Mouse (Mus musculus): ENCODE results near the gene Cd34. TPM values are rescaled to one million over a fixed set of nuclear protein-coding genes. Genes with fewer than 3 reads are reported as not detected.

Gene Cd34
- 10 to 100 TPM; 36.3 to 56.0 TPM for total RNA-seq (2021)
- polyA plus RNA-seq (2012; rRNA removed): 12.6 and 12.7 TPM in 2 replicates
- long read RNA-seq, transcript Cd34-201 (8 exons, 2,454 nt): major isoform, 22 of 41 reads
- long read RNA-seq, transcript Cd34-202 (8 exons, 2,554 nt): minor isoform, 14 of 41 reads
- long read RNA-seq, partial matches to known transcripts: 3 of 41 reads
- long read RNA-seq, other reads (novel, unspliced or antisense): 2 of 41 reads

DNA sequence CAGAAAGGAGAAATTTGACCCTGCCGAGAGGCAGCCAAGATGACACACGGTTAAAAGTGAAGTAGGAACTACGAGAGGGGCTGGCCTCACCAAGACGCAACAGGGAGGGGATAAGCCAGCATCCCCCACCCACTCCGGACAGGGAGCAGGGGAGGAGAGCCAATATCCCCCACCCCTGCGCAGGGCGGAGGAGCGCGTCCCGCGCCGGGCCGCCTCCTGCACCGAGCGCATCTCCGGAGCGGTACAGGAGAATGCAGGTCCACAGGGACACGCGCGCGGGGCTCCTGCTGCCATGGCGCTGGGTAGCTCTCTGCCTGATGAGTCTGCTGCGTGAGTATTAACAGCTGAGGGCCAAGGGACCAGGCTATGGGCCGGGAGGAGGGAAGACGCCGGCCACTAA, at the start of gene Cd34:
Gene Cd34, plus strand, starts transcription at position 105 of the 400 bp plus-strand sequence.
- DNase-seq: peak; percentile 67

DNA sequence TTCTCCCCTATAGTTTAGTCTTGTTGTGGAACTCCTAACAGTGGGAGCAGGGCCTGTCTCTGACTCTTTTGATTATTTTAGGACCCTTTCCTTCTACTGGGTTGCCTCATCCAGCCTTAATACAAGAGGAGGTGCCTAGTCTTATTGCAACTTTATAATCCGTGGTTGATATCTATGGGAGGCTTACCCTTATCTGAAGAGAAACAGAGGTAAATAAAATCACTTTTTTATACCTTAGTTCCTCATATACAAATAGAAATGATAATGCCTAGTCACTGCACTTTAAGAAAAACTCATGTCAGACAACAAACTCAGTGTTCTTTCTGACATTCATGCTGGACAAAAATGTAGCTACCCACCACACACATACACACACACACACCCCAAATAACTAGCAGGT, 44.1 kb upstream of the Cd34 start:
- DNase-seq: no peak

DNA sequence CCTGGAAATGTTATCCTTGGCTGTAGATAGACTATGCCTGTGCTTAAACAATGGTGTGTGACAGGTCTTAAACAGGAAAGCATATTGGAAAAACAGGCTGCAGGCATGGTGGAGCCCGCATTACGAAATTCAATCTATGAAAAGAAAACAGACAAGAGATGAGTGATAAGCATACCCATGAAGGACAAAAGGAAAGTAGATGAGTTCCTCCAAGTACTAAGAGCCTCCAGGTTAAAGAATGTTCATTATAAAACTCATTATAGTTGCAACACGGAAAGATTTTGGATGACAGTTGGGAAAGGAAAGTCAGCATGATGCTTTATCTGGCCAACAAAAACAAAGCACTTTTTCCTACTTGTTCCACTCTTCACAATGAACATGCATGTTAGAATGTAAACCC, 43.3 kb upstream of the Cd34 start:
- DNase-seq: no peak

DNA sequence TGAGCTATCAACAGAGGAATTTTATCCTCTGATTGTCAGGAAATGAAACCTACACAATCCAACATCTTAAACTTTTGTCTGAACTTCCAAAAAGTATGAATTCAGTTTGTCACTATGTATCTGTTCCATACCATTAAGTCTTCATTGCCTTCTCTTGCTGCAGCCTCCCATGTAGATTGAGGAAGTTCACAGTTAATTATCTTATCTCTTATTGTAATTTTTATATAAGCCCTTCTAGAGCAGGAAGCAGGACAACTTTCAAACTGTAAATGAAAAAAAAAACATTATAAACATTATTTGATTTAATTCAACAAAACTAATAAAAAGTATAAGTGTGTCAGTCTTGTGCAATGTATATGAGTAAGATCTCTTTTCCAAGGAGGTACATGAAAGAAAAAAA, 37.5 kb upstream of the Cd34 start:
- DNase-seq: no peak

DNA sequence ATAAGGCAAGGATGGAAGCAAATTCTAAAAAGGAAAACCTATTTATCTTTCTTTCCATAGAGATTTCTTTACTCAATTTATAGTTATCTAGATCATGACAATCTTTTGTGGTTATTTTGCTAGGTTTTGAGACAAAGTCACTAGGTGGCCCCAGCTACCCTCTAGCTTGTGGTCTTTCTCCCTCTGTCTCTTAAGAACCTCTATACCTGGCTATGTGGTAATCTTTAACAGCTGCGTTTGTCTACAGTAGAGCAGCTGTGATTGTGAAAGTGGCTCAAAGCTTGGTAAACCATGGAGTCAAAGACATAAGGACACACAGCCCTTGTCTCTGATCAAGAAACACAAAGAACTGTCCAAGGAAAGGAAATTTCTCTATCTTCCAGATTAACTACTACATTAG, 36.8 kb upstream of the Cd34 start:
- no peak for DNase-seq

DNA sequence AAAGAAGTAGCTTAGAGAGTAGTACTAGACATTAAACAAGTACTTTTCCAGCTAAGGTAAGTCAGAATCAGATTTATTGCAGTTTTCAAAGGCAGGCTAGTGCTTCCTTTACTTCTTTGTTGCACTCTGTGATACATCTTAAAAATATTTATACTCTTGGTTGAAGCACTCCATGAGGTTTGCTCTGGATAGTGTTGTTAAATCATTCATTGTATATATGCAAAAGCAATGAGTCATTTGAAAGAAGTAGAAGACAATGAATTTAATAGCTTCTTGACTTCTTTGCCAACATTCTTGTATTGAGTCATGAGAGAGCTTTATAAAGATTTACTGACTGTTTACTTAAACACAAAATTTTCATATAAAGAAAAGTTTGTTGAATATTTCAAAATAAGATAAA, 29.7 kb upstream of the Cd34 start:
- DNase-seq: no peak

DNA sequence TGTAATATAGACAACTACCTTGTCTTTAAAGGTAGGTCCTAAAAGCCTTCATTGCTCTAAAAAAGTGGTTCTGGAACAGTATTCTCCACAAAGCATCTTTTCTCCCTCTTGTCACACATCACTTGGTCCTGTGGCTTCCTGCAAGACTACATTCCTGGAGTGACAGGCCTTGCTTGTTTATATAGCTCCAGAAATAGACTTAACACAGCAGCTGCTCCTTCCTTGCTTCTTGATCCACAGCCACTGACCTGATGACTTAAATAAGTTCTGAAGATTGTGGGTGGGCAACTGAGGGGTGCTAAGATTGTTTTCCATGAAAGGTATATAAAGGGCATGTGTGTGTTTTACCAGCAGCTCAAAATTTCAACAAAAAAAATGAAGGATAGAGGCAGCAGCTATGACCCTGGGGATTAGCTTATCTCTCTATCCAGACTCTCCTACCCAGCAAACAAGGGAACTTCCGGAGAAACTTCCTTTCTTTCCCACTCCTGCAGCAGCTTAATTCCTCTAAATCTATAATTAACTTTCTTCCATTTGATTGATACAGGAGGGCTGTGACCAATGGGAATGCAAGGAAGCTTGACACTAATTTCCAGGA, 12.8 kb upstream of the Cd34 start:
- DNase-seq: no peak

DNA sequence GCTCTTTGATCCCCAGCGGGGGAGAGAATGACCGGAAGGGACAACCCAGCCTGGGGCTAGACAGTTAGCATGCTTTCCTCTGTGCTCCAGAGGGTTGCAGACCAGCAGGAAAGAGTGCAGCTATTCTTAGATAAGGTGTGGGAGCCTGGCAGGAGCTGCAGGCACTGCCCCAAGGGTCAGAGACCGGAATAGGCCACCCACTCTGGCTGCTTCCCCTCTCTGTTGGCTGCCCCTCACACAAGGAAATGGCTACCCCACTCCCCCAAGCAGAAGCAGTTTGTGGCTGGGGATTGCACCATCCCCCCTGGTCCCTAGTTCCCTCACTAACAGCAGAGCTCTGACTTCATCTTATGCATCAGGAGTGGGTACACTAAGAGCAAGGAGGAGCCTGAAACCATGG, 10.7 kb upstream of the Cd34 start:
- peak; percentile 29 for DNase-seq

DNA sequence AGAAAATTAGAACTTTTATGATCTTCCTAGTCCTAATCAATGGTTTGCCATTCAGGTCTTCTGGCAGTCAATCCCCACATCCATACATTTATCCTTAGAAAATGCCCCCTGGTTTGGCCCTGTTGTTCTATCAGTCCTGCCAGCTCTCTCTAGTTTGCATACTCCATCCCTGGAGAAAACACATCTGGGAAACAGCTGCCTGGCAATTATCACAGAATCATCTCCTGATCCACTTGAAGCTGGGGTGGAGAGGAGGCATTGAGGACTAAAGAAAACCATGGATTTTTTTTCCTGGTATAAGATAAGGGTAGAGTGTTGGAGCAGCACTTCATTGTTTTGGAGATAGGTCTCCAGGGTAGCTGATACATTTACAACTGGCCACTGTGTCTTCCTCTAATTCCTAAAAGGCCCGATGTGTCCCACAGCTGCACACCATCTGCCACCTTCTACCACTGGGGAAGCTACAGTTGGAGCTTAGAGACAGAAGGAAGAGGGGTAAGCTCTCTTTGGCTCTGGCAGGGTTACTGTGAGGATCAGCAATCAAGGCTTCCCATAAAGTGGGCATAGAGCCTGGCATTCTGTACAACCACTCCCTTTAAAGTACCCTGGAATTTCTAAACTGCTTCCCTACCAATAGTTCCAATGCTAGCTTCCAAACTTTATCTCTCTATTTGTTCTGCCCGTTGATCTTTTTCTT, 9.2 kb upstream of the Cd34 start:
- no peak for DNase-seq

DNA sequence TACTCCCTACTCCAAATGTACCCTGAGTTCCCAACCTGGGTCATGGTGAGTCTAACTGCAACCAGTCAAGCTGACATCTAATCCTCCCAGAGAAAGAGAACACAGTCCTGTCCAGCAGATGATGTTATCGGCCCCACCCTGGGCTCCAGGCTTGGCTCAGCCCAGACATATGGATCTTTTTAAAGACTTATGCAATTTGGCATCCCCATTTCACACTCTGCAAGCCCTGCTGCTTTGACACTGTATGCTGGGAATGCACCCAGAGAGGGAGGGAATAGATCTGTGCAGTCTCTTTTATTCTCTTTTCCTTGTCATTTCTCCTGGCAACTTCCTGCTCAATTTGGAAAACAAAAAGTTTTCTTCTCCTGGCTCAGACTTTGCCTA, 8.7 kb upstream of the Cd34 start:
- DNase-seq: no peak

DNA sequence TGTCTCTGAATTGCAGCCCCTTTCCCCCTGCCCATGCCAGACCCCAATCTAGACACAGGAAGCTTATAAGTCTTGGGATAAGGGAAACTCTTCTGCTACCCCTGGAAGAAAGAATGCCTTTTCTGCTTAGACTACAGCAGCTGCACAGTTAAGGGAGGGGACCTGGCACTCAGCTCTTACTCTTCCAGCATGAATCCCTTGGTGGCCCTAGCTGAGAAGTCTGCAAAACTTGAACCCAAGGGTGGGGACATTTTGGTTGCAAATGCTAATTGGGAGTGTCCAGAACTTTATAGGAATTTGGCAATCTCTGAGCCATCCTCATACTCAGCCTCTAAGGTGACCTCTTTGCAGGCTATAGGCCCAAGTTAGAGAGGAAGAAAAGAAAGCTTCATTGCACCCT, 7.9 kb upstream of the Cd34 start:
- DNase-seq: no peak

DNA sequence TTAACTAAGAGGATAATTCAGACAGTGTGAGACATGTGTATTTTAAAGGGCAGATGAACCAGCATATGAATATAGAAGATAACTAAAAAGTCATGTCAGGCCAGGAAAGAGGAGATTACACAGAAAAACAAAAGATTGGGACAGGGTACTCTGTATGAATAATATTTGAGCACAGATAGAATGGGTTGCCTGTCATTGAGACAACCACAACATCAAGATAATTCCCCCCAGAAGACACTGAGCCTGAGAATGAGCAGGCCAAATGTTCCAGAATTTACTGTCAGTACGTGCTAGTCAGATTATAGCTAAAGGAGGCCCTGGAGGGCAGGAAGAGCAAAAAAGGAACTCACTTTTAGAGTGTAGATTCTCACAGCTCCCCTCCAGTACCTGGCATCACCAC, 3.3 kb upstream of the Cd34 start:
- no peak for DNase-seq

DNA sequence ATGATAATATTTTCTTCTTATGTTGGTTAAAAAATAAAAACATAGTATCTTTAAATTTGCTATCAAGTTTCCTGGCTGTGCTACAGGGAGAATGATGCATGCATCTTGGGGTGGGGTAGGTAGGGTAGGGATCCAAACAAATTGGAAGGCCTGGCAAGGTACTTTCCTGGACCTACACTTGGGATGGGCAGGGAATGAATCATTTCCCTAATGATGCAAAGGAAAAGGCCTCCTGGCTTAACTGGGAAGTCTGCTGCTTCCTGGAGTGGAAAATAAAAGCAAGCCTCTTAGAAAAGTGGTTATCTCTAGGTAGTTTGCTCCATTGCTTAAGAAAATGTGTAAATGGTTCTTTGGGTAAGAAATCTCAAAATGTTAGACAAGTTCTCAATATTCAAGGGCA, 2.9 kb downstream of the Cd34 start:
- peak; percentile 14 for DNase-seq

DNA sequence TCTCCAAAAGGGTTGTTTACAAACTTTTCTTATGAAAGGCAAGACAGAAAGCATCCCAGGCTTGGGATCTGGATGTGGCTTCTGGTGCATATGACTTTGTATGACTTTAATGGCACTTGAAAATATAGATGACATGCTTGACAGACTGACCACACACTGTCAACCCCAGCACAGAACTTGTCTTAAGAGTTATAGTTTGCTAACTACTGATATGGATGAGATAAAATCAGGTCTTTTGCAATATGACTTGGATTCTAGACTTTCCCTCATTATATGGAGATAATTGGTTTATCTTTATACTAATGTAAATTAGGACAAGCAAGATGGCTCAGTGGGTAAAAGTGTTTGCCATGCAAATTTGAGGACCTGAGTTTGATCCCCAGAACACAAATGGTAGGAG, 4.3 kb downstream of the Cd34 start:
- no peak for DNase-seq

DNA sequence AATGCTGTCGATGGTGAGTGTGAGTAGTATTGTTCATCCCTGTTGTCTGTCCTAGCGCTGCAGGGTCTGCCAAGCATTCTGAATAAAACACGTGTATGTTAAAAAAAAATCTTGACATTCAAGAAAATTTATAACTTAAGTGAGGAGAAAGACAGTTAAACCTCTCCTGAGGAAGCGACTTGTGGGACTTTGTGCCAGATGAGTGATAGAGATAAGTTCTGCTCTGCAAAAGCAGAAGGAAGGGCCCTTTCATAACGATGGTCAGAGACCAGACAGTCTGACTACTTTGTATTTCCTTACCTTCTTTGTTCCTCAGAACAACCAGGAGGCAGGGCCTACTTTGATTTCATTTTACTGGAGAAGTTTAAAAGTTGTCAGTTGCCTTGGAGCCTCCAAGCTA, 4.9 kb downstream of the Cd34 start:
- DNase-seq: no peak

DNA sequence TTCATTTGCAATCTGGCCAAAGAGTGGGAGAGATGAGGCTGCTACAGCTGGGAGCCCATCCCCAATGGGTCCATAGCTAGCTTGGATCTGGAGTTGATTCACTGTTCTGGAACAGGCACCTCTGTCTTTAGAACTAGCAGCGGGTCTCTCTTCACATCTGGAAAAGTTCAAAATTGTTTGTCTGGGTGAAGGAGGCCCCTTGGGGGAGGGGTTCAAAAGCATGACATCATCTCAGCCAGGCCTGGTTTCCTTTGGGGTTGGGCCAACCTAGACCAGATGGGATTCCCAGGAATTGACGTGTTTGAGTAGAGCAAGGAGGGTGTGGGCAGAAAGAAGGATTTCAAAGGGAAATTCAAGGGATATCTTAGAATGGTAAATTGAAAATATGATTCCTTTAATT, 6.8 kb downstream of the Cd34 start:
- DNase-seq: peak; percentile 32

DNA sequence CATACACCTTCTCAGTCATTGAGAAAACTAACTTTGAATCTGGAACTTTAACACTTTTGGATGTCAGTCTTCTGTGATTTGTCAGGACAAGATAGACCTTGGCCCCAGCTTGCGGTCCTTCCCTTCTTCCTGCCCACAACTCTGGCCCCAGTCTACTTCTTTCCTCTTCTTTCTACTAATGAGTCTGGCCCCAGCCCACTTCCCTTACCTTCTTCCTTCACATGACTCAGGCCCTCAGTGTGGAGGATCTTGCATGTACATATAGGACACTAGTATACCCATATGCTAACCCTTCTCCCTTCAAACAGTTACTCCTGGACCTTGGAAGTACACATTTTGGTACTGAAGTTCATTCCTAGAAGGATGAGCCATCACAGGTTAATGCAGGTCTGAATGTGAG, 7.8 kb downstream of the Cd34 start:
- DNase-seq: no peak

DNA sequence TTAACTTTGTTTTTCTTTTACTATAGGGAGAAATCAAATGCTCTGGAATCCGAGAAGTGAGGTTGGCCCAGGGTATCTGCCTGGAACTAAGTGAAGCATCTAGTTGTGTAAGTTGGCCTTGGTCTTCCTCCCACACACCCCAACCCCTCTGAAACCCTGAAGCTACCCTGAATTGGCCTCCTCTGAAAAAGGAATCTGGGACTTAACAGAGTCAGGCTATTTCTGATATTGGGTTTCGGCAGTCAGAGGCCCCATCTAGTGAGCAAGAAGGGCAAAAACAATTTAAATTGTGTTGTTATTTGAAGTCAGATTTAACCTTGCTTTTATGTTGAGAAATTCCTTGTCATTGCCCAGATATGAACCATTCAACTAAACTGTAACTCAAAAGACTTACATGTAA, 12.3 kb downstream of the Cd34 start:
- peak; percentile 42 for DNase-seq

DNA sequence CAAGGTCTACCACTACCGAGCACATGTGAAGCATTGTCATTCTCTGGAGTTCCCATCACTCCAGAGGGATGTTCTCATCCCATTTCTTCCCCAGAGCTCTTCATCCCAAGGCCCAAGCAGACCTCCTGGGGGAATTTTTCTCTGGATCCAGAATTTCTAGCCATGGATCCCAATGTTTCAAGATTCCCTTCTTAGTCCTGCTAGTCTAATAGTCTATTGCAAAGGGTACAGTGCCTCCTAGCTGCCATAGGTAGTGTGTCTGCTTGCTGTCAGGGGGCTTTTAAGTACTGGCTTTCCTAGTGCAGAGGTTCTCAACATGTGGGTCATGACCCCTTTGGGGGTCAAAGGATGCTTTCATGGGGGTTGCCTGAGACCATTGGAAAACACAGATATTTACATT, 14.3 kb downstream of the Cd34 start:
- DNase-seq: no peak

DNA sequence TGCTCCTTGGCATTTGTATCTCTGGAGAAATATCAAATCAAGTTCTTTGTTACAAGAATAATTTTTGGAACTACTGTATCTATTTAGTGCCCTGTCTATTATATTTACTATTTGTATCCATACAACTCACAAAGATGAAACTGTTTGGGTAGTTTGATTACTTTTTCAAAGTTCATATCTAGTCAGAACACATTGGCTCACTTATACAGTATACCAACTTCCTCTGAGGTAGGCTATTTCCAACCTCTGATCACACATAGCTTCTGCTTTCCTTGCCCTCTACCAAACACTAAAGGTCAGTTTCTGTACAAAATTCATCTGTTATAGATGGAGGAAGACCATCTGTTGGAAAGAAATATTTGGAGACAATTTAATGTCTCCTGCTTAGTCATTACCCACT, 16.1 kb downstream of the Cd34 start:
- no peak for DNase-seq

DNA sequence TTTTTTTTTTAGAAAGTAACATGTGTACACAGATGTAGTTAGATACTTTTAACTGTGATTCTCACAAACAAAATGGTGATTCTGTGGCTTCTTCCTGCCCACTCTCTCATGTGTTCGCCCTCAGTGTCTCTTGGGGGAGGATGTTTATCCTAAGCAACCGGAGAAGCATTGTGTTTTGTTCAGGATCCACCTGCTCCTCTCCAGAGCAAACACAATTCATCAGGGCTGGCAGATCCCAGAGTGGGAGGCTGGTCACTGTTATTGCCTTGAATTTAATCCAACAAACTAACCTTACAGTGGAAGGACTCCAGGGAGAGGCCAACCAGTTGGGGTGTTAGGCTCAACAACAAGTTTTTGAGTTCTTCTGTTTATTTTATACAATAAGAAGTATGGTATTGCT, 17.1 kb downstream of the Cd34 start:
- no peak for DNase-seq

DNA sequence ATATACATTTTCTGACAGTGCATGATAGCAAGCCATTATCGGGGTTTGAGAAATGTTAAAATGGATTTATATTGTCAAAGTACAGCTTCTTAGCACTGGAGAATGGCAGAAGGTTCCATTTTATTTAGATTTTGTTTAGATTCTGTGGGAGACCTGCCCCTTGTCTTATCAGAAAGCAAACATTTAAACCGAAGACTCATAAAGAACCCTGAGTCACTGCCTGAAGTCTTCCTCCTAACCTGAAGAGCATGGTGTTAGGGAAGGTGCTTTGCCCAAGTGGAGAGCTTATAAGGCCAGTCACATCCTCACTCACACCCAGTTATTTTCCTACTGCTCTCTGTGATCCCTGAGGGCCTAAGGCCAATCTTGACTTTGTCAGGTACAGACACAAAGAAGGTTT, 18.4 kb downstream of the Cd34 start:
- DNase-seq: no peak

DNA sequence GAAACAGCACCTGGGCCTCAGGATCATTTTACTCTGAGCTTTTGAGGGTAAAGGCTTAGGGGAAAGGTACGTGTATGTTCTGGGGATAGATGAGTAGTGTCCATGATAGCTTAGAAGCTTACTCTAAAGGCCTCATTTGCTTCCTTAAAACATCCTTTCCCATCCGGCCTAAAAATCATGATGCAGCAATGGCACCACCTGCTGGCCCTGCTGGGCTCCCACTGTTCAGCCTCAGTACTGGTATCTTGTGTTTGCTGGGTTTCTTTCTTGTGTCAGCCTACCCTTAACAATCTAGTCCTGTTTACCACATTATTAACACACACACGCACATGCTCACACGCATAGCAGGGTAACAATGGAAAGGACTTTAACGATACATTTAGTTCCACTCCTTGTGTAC, 23.6 kb downstream of the Cd34 start:
- peak; percentile 79 for DNase-seq

DNA sequence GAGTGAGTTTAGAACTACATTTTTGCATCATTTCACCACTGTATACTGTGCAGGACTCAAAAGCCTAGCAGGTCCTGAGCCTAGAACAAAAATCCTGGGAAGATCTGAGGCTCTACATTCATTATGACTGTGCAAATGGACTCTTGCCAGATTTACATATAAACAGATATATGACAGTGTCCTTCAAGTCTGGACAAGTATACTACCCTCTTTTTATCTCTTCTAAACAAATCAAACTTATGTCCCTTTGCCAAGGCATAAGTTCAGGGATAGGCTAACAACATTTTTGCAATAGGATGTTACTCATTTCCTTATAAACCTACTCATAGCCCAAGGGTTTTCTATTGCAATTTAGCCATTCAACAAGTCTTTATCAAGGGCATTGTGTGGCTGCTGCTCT, 24.1 kb downstream of the Cd34 start:
- DNase-seq: no peak
